Mouse (Mus musculus): ENCODE results near the gene Dbn1. TPM values are rescaled to one million over a fixed set of nuclear protein-coding genes. Genes with fewer than 3 reads are reported as not detected.

The Dbn1 gene
- total RNA-seq, 2 experiments from 2014 or later: 392 to 399 TPM

- peak; percentile 38 to 57 for DNase-seq (ENCODE audit: low spot score in 2 of 2)
These were observed 23.0 kb upstream of the Dbn1 start for GRCm38 (mm10) chr13:55510668-55511491.

DNA sequence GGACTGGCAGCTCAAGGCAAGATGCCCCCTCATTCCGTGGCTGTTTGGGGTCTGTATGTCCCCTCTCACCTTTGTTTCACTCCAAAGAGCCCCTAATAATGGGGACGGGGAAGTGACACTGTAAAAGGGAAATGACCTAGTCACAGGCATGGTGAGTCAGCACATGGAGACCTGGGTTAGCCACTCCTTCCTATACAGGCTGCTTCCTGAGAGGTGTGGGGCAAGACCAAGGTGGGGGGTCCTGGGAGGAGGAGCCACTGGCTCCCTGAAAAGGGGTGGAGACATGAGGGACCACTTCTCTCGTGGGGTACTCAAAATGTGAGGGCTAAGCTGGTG, 22.4 kb upstream of the Dbn1 start:
- no peak for DNase-seq (ENCODE audit: low spot score in 2 of 2)

DNA sequence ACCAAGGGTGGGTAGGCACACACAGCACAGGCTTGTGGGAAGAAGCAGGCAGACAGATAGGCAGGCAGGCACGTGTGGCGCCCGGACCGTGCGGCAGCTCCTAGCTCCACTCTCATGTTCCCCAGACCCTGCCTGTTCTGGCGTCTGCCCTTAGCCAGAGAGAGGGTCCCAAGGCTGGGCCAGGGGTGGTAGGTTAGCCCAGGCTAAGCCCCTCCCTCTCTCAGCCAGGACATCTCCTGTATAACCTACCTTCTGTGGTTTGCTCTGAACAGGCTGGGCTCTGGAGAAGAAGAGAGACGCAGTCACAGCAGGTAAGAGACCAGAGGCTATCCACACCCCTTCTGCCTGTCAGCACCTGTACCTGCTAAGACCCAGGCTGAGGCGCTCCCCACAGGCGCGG, 20.6 kb upstream of the Dbn1 start:
- no peak for DNase-seq (ENCODE audit: low spot score in 2 of 2)

GRCm38 (mm10) chr13:55507877-55508276, 20.0 kb upstream of the Dbn1 start:
- DNase-seq (ENCODE audit: low spot score in 2 of 2): no peak

DNA sequence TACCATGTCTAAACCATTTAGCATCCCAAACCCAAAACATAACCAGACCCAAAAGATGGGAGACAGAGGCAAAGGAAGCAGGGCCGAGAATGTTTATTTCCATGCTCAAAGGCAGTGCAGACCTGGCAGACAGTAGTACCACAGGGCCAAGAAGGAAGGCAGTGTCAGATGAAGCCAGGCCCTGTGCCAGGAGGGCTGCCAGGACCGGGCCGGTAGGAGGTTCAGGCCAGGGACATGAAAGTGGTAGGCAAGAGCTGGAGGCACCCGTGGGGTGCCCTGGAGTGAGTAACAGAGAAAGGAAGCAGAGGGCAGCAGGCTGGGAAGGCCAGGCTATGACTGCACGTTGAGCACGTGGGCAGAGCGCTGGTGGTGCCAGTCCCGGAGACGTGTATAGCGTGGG, 18.8 kb upstream of the Dbn1 start:
- peak; percentile 28 to 47 for DNase-seq (ENCODE audit: low spot score in 2 of 2)

DNA sequence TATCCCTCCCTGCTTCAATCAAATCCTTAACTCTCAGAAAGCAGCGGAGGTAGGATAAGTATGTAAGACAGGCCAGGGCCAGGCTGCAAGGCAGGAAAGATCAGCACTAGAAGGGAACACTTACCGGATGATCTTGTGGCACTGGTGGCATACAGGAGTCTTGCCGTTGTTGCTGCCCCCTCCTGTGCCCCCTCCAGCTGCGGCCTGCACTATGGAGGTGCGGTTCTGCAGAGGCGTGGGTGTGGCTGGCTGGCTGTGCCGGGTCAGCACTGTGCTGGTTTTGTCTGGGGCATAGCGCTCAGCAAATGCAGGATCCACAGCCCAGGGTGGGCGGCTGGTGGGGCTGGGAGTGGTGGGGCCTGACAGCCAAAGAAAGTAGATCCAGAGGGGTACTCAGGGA, 17.9 kb upstream of the Dbn1 start:
- DNase-seq (ENCODE audit: low spot score in 2 of 2): no peak

DNA sequence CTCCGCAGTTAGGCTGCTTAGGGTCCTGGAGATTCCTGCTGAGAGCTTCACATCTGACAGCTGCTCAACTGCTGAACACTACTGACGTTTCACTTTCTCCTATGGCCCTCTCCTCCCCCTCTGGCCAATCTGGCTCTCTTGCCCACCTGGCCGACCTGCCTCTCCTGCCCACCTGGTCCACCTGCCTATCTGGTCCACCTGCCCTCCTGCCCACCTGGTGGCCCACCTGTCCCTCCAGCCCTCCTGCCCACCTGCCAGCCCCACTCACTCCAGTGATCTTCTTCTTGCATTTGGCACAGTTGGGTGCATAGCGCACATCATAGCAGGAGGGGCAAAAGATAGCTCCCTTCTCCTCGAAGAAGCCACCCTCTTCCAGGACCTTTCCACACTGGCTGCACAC, 16.5 kb upstream of the Dbn1 start:
- DNase-seq (ENCODE audit: low spot score in 2 of 2): no peak

DNA sequence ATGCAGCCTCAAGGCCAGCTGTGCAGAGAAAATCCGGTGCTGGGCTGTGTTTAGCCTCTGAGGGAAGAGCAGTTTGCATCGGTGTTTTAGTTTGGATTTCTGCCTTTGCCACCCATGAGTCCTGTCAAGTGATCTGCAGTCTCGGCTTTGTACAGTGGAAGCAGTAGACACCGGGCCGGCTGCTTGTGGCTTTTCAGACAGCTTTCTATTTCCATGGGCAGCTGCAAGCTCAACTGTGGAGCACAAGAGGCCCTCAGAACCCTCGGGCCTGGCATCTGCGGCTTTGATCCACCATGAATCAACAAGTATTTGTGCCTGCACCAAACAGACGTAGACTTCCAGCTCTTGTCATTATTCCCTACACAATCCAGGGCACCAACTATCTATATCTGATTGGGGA, 14.5 kb upstream of the Dbn1 start:
- peak in 1 of 2 experiments; percentile 31 for DNase-seq (ENCODE audit: low spot score in 2 of 2)

DNA sequence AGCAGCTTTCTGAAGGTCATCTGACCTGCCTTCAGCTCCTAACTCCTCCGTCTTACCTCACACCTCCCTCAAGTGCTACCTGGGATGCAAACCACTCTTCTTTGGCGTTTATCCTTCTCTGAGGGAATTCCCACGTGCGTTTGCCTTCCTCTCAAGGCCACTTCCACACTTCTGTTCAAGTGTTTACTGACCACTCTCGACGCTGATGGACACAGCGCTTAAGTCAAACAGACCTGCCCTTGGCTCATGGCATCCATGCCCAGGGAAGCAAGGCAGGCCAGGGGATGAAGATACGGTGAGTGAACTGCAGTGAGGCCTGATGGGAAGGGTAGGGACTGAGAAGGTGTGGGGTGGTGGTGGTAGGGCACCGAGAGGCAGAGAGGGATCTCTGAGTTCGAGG, 12.7 kb upstream of the Dbn1 start:
- no peak for DNase-seq (ENCODE audit: low spot score in 2 of 2)

DNA sequence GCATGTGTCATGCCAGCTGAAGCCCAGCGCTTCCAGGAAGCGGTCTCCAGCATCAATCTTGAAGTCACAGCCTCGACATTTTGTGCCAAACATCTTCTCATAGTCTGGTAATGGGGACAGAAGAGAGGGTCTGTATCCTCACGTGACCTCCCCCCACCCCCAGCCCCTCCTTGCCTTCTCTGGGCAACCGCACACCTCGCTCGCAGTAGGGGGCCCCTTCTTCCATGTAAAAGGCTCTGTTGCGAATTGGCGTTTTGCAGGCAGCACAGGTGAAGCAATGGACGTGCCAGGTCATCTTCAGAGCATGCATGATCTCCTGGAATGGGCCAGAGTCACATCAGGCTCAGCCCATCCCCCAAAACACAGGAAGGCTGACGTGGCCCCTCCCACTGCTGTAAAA, 11.0 kb upstream of the Dbn1 start:
- DNase-seq (ENCODE audit: low spot score in 2 of 2): no peak

DNA sequence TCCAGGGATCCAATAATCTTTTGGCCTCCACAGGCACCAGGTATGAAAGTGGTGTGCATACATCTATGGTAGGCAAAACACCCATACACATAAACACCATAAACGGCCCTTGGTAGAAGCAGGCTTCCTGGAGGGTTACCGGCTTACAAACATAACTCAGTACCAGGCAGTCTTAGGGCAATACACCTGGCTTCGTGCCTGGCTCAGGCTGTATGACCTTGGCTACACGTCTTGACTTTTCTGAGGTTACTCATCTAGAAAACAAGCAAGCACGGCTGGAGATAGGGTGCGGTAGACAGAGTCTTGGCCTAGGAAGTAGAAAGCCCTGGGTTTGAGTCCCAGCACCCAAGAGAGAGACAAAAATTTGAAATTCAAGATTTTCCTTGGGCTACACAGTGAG, 8.8 kb upstream of the Dbn1 start:
- DNase-seq (ENCODE audit: low spot score in 2 of 2): no peak

- DNase-seq (ENCODE audit: low spot score in 2 of 2): no peak
These were observed 7.8 kb upstream of the Dbn1 start for GRCm38 (mm10) chr13:55495702-55496101.

- peak; percentile 63 to 74 for DNase-seq (ENCODE audit: low spot score in 2 of 2)
These were observed 7.1 kb upstream of the Dbn1 start for GRCm38 (mm10) chr13:55494883-55495621.

DNA sequence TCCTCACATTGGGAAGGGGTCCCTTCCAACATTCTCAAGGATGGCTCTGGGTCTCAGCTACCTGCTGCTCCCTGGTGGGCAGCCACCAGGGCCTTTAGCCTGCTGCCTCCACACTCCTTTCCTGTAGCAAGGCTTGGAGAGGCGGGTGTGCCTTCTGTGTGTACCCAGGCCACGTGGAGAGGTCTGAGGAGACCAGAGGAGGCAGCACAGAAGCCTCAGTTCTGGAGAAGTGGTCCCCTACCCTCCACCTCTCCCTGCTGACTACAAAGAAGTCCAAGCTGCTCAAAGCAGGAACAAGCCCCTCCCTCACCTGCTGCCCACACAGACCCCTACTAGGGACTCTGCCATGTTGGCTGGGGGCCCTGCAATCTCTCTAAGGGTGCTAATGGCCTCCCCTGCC, 6.3 kb upstream of the Dbn1 start:
- no peak for DNase-seq (ENCODE audit: low spot score in 2 of 2)

DNA sequence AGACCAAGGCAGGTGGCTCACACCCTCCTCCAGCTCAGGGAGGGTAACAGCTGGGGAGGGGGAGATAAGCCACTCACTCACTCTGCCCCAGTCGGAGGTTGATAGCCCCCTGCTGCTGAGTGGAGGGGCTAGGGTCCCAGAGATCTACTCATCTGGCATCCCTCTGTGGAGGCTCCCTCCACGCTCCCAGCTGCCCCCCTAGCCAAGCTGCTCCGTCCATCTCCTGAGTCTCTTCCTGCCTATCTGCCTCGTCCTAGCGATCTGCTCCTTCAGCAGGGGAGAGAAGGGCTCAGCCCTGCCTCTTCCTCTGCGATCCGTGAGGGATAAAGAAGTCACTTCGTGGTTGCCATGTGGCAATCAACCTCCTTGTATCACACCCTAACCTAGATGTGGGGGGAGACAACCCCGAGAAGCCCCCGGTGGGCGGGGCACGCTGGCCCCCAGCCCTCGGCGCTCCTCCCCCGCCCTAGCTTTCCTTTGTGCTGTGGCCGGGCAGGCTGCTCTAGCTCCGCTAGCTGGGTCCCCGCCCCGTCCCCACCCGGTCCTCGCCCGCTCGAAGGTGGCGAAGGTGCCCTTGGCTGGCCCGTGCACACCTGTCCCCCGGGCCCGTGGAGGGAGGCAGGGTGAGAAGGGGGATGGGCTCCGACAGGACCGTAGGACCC, 864 bp downstream of the Dbn1 start:
- peak in 1 of 2 experiments; percentile 66 for DNase-seq (ENCODE audit: low spot score in 2 of 2)

- peak in 1 of 2 experiments; percentile 59 for DNase-seq (ENCODE audit: low spot score in 2 of 2)
These were observed 1.7 kb downstream of the Dbn1 start for GRCm38 (mm10) chr13:55486029-55486794.

DNA sequence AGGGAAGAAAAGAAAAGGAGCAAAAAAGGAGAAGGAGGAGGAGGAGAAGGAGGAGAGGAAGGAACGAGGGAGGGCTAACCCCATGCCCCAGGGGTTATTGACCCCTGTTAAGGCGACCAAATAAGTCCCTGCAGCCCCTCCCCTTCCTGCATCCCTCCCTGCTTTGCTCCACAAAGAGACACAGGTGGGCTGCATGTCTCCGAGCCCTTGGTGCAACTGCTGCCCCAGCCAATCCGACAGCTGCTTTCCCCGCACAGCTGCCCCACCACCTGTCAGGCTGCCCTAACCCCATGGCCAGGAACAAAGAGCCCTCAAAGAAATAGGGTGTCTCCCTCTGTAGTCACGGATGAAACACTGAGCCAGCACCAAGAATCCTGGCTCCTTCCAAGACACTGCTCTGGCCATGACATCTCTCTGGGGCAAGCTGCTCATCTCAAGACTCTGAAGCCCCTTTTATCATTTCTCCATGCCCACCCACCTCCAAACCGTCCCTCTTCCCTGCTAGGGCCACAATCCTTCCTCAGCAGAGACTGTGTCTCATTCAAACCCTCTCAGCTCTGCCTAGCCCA, 3.3 kb downstream of the Dbn1 start:
- DNase-seq (ENCODE audit: low spot score in 2 of 2): no peak

- peak; percentile 89 to 91 for DNase-seq (ENCODE audit: low spot score in 2 of 2)
These were observed 4.3 kb downstream of the Dbn1 start for GRCm38 (mm10) chr13:55483593-55483992.

DNA sequence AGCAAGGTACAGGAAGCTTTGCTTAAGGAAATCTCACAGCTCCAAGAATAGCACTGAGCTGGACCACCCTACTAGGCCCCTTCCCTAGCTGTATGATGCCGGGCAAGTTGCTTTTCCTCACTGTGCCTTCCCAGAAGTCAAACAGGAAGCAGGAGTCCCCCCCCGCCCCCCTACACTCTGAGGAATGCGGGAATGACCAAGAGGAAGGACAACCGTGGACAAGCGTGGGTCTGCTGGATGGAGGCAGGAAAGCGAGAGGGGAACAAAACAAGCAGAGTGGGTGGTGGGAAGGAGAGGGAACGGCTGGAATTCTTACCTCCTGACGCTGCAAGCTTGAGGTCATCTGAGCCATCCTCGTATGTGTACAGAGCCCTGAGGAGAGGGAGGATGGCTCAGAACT, 4.8 kb downstream of the Dbn1 start:
- DNase-seq (ENCODE audit: low spot score in 2 of 2): no peak

- no peak for DNase-seq (ENCODE audit: low spot score in 2 of 2)
These were observed 5.4 kb downstream of the Dbn1 start for GRCm38 (mm10) chr13:55482542-55482941.

DNA sequence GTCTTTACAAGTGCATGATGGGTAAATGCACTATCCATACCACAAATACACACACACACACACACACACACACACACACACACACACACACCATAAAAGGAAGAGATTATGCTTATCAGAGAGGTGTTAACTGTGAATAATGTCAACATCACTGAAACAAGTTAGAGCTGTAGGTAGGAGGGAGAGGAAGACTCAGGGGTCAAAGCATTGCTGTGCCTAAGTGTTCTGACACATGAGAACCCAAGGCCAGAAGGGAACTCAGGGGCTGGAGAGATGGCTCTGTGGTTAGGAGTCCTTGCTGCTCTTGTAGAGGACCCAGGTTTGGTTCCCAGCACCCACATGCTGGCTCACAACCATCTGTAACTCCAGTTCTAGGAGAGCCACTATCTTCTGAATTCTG, 8.0 kb downstream of the Dbn1 start:
- no peak for DNase-seq (ENCODE audit: low spot score in 2 of 2)

Data from layer of hippocampus, postnatal 10 days (tissue).